Mouse (Mus musculus): ENCODE measurements around the gene Ufsp1. TPM values are rescaled to one million over a fixed set of nuclear protein-coding genes. Genes with fewer than 3 reads are reported as not detected.

The Ufsp1 gene
- total and polyA plus RNA-seq, 3 experiments, result 6.9 to 16.1 TPM; not detected in 1

DNA sequence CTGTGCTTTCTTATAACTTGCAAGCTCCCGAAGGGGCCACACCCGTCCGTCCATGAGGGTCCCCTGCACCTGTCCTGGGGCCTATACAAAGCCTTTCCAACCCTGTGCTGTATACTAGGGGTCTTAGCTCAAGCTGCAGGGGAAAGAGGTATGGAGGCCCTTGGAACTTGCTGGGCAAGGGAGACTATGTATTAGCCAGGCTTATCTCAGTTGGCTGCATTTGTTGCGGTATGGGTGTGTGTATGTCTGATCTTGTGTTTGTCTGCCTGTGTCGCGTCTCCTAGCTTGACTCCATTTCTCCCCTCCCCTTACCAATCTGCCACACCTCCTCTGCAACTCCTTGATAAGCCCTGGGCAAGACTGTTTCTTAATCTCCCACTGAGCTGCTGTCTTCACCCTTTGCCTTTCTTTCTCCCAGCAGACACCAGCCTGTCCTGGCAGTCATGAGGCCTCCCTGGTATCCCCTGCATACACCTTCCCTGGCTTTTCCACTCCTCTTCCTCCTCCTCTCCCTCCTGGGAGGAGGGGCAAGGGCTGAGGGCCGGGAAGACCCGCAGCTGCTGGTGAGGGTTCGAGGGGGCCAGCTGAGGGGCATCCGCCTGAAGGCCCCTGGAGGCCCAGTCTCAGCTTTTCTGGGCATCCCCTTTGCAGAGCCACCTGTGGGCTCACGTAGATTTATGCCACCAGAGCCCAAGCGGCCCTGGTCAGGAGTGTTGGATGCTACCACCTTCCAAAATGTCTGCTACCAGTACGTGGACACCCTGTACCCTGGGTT, 4.7 kb upstream of the Ufsp1 start (continued):
- no peak for TF ChIP-seq BHLHE40 (IDR thresholded peaks at IDR 0.05; ENCODE audit: borderline replicate concordance, low read depth, low read length)
- peak; percentile 98 for TF ChIP-seq GATA1 (IDR thresholded peaks at IDR 0.05; ENCODE audit: low read depth, low read length)
- TF ChIP-seq KAT2A (conservative IDR thresholded peaks at IDR 0.05; ENCODE audit: low read depth, low read length), result no peak; the same call in 1 of the 2 replicates
- peak; percentile 68; the same call in 1 of the 2 replicates for TF ChIP-seq POLR2AphosphoS2 (IDR thresholded peaks at IDR 0.05; ENCODE audit: low read length)
- TF ChIP-seq POLR2A (IDR thresholded peaks at IDR 0.05; ENCODE audit: control insufficient read depth in 1 of 2, insufficient read depth in 1 of 2, low read depth in 1 of 2, low read length in 2 of 2, poor library complexity in 1 of 2), result peak in 1 of 2 experiments; percentile 77; a peak in 2 of 4 replicates
- peak; percentile 93 to 98 for TF ChIP-seq EP300 (IDR thresholded peaks at IDR 0.05; ENCODE audit: low read depth in 1 of 2, low read length in 2 of 2)
- TF ChIP-seq MXI1 (IDR thresholded peaks at IDR 0.05; ENCODE audit: low read depth, low read length), result peak; percentile 51; the same call in 1 of the 2 replicates
- no peak for TF ChIP-seq RAD21 (IDR thresholded peaks at IDR 0.05; ENCODE audit: low read depth, low read length)
- peak; percentile 59; the same call in 1 of the 2 replicates for TF ChIP-seq UBTF (IDR thresholded peaks at IDR 0.05; ENCODE audit: borderline replicate concordance, insufficient read depth, low read depth, low read length)
- peak; percentile 68 for TF ChIP-seq MYB (IDR thresholded peaks at IDR 0.05; ENCODE audit: low read depth, low read length)

DNA sequence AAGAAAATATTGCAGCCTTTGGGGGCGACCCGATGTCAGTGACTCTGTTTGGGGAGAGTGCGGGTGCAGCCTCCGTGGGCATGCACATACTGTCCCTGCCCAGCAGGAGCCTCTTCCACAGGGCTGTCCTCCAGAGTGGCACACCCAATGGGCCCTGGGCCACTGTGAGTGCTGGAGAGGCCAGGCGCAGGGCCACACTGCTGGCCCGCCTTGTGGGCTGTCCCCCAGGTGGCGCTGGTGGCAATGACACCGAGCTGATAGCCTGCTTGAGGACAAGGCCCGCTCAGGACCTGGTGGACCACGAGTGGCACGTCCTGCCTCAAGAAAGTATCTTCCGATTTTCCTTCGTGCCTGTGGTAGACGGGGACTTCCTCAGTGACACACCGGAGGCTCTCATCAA, 3.8 kb upstream of the Ufsp1 start:
- H3K79me2 ChIP-seq (ENCODE audit: control insufficient read depth, insufficient read depth, low read length, poor library complexity), result peaks cover 11% of the 10 kb centered on the region; the same call in 1 of the 2 replicates
- no peaks in the 10 kb centered on the region for H3K27me3 ChIP-seq (ENCODE audit: control insufficient read depth in 1 of 2, insufficient read depth in 2 of 2, low read length in 2 of 2)
- peaks cover 6 to 27% of the 10 kb centered on the region in 2 experiments; a peak in 3 of 4 replicates for H3K36me3 ChIP-seq (ENCODE audit: control insufficient read depth in 1 of 2, insufficient read depth in 2 of 2, low read length in 2 of 2)
- DNase-seq (ENCODE audit: low read depth, low spot score), result peak; percentile 68
- H3K4me3 ChIP-seq (ENCODE audit: control insufficient read depth in 1 of 2, insufficient read depth in 1 of 2, low read depth in 2 of 2, low read length in 2 of 2), result peak overlapping the region; percentile 36 to 54
- H3K9me3 ChIP-seq (replicated peaks; ENCODE audit: insufficient read depth, low read length), result no peaks in the 10 kb centered on the region
- peak overlapping the region; percentile 92 for H3K27ac ChIP-seq (ENCODE audit: control insufficient read depth, low read depth, low read length)
- peaks cover 4 to 31% of the 10 kb centered on the region in 2 experiments for H3K4me1 ChIP-seq (ENCODE audit: control insufficient read depth in 1 of 2, insufficient read depth in 2 of 2, low read length in 2 of 2)
- peak overlapping the region; percentile 69 for H3K9ac ChIP-seq (ENCODE audit: control insufficient read depth, low read depth, low read length, poor library complexity, severe bottlenecking)
- TF ChIP-seq GABPA (IDR thresholded peaks at IDR 0.05; ENCODE audit: low read depth, low read length), result no peak
- peak in 1 of 2 experiments; percentile 37; a peak in 1 of 4 replicates for TF ChIP-seq POLR2A (IDR thresholded peaks at IDR 0.05; ENCODE audit: control insufficient read depth in 1 of 2, insufficient read depth in 1 of 2, low read depth in 1 of 2, low read length in 2 of 2, poor library complexity in 1 of 2)
- no peak; a peak in 1 of 4 replicates for TF ChIP-seq EP300 (IDR thresholded peaks at IDR 0.05; ENCODE audit: low read depth in 1 of 2, low read length in 2 of 2)
- TF ChIP-seq TBP (IDR thresholded peaks at IDR 0.05; ENCODE audit: low read depth, low read length), result 0 out of 2 replicates have a peak, but pooled peaks have one; percentile 10
- TF ChIP-seq SMC3 (IDR thresholded peaks at IDR 0.05; ENCODE audit: low read depth, low read length), result peak; percentile 66
- no peak for TF ChIP-seq MYB (IDR thresholded peaks at IDR 0.05; ENCODE audit: low read depth, low read length)
- TF ChIP-seq MAFK (IDR thresholded peaks at IDR 0.05; ENCODE audit: borderline replicate concordance, low read depth, low read length), result no peak
- no peak for TF ChIP-seq MEF2A (IDR thresholded peaks at IDR 0.05; ENCODE audit: extremely low read depth, insufficient replicate concordance, low read depth, low read length, poor library complexity, severe bottlenecking)
- TF ChIP-seq ZNF384 (IDR thresholded peaks at IDR 0.05; ENCODE audit: low read depth, low read length), result no peak
- TF ChIP-seq ZMIZ1 (IDR thresholded peaks at IDR 0.05; ENCODE audit: low read depth, low read length), result no peak
- TF ChIP-seq ZKSCAN1 (IDR thresholded peaks at IDR 0.05; ENCODE audit: low read depth, low read length), result no peak
- 0 out of 2 replicates have a peak, but pooled peaks have one; percentile 30 for TF ChIP-seq NRF1 (IDR thresholded peaks at IDR 0.05; ENCODE audit: insufficient read depth, low read depth, low read length, poor library complexity, severe bottlenecking)
- TF ChIP-seq POLR2AphosphoS5 (IDR thresholded peaks at IDR 0.05; ENCODE audit: borderline replicate concordance, low read depth, low read length), result peak; percentile 67; the same call in 1 of the 2 replicates
- peak; percentile 40; the same call in 1 of the 2 replicates for TF ChIP-seq ZC3H11A (IDR thresholded peaks at IDR 0.05; ENCODE audit: low read depth, low read length)
- TF ChIP-seq HCFC1 (IDR thresholded peaks at IDR 0.05; ENCODE audit: low read depth, low read length), result no peak; the same call in 1 of the 2 replicates
- TF ChIP-seq CTCF (IDR thresholded peaks at IDR 0.05 in 2 of 3, conservative IDR thresholded peaks at IDR 0.05 in 1 of 3; ENCODE audit: control insufficient read depth in 1 of 3, insufficient read depth in 1 of 3, low read depth in 2 of 3, low read length in 3 of 3, poor library complexity in 1 of 3, severe bottlenecking in 1 of 3), result peak; percentile 34 to 75 (median 66); a peak in 5 of 6 replicates
- TF ChIP-seq MAZ (IDR thresholded peaks at IDR 0.05; ENCODE audit: low read depth, low read length), result peak; percentile 64; the same call in 1 of the 2 replicates
- no peak for TF ChIP-seq BHLHE40 (IDR thresholded peaks at IDR 0.05; ENCODE audit: borderline replicate concordance, low read depth, low read length)
- no peak for TF ChIP-seq RCOR1 (IDR thresholded peaks at IDR 0.05; ENCODE audit: low read depth, low read length)
- TF ChIP-seq TAL1 (IDR thresholded peaks at IDR 0.05; ENCODE audit: low read length), result no peak
- TF ChIP-seq RAD21 (IDR thresholded peaks at IDR 0.05; ENCODE audit: low read depth, low read length), result peak; percentile 47
- no peak for TF ChIP-seq MYC (IDR thresholded peaks at IDR 0.05; ENCODE audit: low read depth, low read length)
- no peak for TF ChIP-seq USF1 (IDR thresholded peaks at IDR 0.05; ENCODE audit: low read depth, low read length)
- no peak for TF ChIP-seq E2F4 (IDR thresholded peaks at IDR 0.05; ENCODE audit: borderline replicate concordance, low read depth, low read length)
- peak; percentile 16; the same call in 1 of the 2 replicates for TF ChIP-seq NELFE (IDR thresholded peaks at IDR 0.05; ENCODE audit: low read depth, low read length)
- no peak for TF ChIP-seq GATA1 (IDR thresholded peaks at IDR 0.05; ENCODE audit: low read depth, low read length)

Measured in MEL (cell line).